Mouse (Mus musculus) T-helper 2 cell (primary cell): Measurements from ENCODE around the gene Mypn.

Source experiments
- in situ Hi-C: fragments of 300-600 bp; cut with MboI, MseI; formaldehyde crosslinking; loops from one replicate; pipeline ENCODE4 v1.15.1; 2025; ENCODE audit warnings: high pct_unique_total_duplicates

The Mypn gene

GRCm38 (mm10) chr10:63113716-63114360 lies 89.9 kb downstream of the Mypn start:
- in situ Hi-C loops = no loop called here

GRCm38 (mm10) chr10:63113027-63113604 lies 90.6 kb downstream of the Mypn start:
- in situ Hi-C loops = no loop called here

- in situ Hi-C loops = no loop called here
Observed at GRCm38 (mm10) chr10:63100657-63101056, 103.1 kb downstream of the Mypn start.

GRCm38 (mm10) chr10:63099941-63100562 lies 103.7 kb downstream of the Mypn start:
- in situ Hi-C loops = no loop called here

- in situ Hi-C loops = no loop called here
Observed at GRCm38 (mm10) chr10:63099521-63099920, 104.2 kb downstream of the Mypn start, which contains the start of gene Atoh7. Gene Atoh7, plus strand, starts transcription at chr10:63099651.

- in situ Hi-C loops = no loop called here
Observed at GRCm38 (mm10) chr10:63098191-63098590, 105.6 kb downstream of the Mypn start.

GRCm38 (mm10) chr10:63096757-63097156 lies 107.0 kb downstream of the Mypn start:
- in situ Hi-C loops = no loop called here

GRCm38 (mm10) chr10:63092616-63093550 lies 110.9 kb downstream of the Mypn start:
- in situ Hi-C loops = no loop called here

GRCm38 (mm10) chr10:63091915-63092314 lies 111.8 kb downstream of the Mypn start:
- in situ Hi-C loops = no loop called here

GRCm38 (mm10) chr10:63089758-63090571 lies 113.8 kb downstream of the Mypn start:
- in situ Hi-C loops = no loop called here

GRCm38 (mm10) chr10:63089103-63089757 lies 114.5 kb downstream of the Mypn start:
- in situ Hi-C loops = no loop called here

GRCm38 (mm10) chr10:63086304-63086703 lies 117.4 kb downstream of the Mypn start:
- in situ Hi-C loops = no loop called here

- in situ Hi-C loops = no loop called here
Observed at GRCm38 (mm10) chr10:63065988-63066387, 137.8 kb downstream of the Mypn start.
